Mouse (Mus musculus) liver, embryonic 16.5 days (tissue): ENCODE results near the gene Phf3. TPM values are rescaled to one million over a fixed set of nuclear protein-coding genes. Genes with fewer than 3 reads are reported as not detected.
A peak's percentile ranks its signal among the peaks of the same experiment; 100 is the strongest.
"Not testable (repeated sequence)": the region's sequence is repeated elsewhere in the genome, so short reads cannot be mapped to it uniquely, and the experiment has no call there.

Source experiments
- ATAC-seq: fragments of 200-750 bp; cut with Nextera tagmentation; 2 replicates; pipeline ENCODE4 v1.8.0; 2017; ENCODE audit warnings: low read depth, mild to moderate bottlenecking, moderate number of reproducible peaks, moderate library complexity
- H3K27ac ChIP-seq: fragments of 300-500 bp; sonication (generic); 2 replicates; pipeline ENCODE4 v1.5.1; 2014; ENCODE audit warnings: mild to moderate bottlenecking, low read length
- H3K27me3 ChIP-seq: fragments of 300-500 bp; sonication (generic); 2 replicates; pipeline ENCODE4 v1.6.1; 2014; ENCODE audit warnings: low read depth, low read length, mixed read lengths; ENCODE audit not compliant: control insufficient read depth, insufficient read depth
- H3K36me3 ChIP-seq: fragments of 300-500 bp; sonication (generic); 2 replicates; pipeline ENCODE4 v1.6.1; 2014; ENCODE audit warnings: mild to moderate bottlenecking; ENCODE audit not compliant: control insufficient read depth, insufficient read depth
- H3K4me1 ChIP-seq: fragments of 300-500 bp; sonication (generic); 2 replicates; pipeline ENCODE4 v1.6.1; 2014; ENCODE audit warnings: low read depth, low read length, mixed read lengths; ENCODE audit not compliant: control insufficient read depth
- H3K4me2 ChIP-seq: fragments of 300-500 bp; sonication (generic); 2 replicates; pipeline ENCODE4 v1.6.1; 2014; ENCODE audit warnings: low read depth, low read length, mixed read lengths
- H3K4me3 ChIP-seq: fragments of 300-500 bp; sonication (generic); 2 replicates; pipeline ENCODE4 v1.5.1; 2014; ENCODE audit warnings: low read depth, mild to moderate bottlenecking, low read length
- H3K9ac ChIP-seq: fragments of 300-500 bp; sonication (generic); 2 replicates; pipeline ENCODE4 v1.6.1; 2014; ENCODE audit warnings: low read depth, low read length
- H3K9me3 ChIP-seq: fragments of 300-500 bp; sonication (generic); replicated peaks from 2 replicates; pipeline ENCODE4 v1.6.1; 2016; ENCODE audit warnings: low read length; ENCODE audit not compliant: control insufficient read depth
- WGBS: fragments of 180-500 bp; shearing (Covaris S2); extraction: QIAGEN DNeasy Blood & Tissue Kit; methylation state at CpG from one replicate; pipeline ENCODE4 v1.1.7; 2014; ENCODE audit not compliant: insufficient replicate concordance; 5-methylcytosine and 5-hydroxymethylcytosine counted together
- polyA plus RNA-seq: library from polyadenylated mRNA; unstranded; fragments of >200 nt; fragmentation: Nextera tagmentation; extraction: Ambion mirVana; gene quantifications from 2 replicates; pipeline ENCODE4 v1.2.1, GENCODE M21; 2015

The Phf3 gene
- 11.3 and 12.5 TPM in 2 replicates for polyA plus RNA-seq

DNA sequence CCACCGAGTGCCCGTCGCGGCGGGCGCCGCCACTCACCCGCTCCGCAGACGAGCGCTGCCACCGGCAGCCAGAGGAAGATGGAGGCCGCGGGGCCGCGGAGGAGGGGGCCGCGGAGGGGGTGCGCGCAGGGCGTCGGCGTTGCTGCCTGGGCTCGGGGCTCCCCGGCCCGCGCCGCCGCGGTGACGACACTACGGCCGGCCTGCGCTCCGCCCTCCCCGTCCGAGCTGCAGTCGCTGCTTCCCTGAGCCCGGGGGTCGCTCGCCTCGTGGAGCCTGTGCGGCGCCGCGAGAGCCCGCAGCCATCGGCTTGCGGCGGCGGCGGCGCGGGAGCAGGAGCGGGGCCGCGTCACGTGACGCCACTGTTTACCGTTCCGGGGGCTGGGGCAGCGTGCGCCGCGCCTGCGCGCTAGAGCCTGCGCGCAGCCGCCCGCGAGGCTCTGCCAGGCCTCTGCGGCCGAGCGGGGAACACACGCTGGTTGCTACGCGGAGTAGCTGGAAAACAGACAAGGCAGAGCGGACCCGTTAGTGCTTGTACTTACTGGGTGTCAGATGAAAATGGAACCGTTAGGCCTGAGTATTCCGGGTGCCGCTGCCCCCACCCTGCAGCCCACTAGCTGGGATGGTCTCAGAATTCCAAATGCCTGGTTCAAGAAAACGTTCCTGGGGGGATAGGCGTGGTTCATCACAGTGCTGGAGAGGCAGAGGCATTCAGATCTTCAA, at the start of gene Phf3:
TSS of gene Phf3 (minus strand) at position 381 of the 720 bp plus-strand sequence.
- H3K27ac ChIP-seq = peak within 1 kb of the TSS; percentile 94
- WGBS = under 1% methylated on average over 63 of the region's 85 CpGs
- peak; percentile 90 for ATAC-seq

GRCm38 (mm10) chr1:30922237-30922636, 48.5 kb upstream of the Phf3 start:
- Histone ChIP-seq H3K27me3 (no peaks in the 10 kb centered on the region), H3K36me3 (no peaks in the 10 kb centered on the region), H3K9me3 (peaks cover 10% of the 10 kb centered on the region), H3K4me3 (no peak overlapping the region), H3K27ac (no peak overlapping the region), H3K4me2 (no peak overlapping the region), H3K4me1 (no peaks in the 10 kb centered on the region), H3K9ac (no peak overlapping the region)
- no peak for ATAC-seq
- WGBS = 63% methylated on average over 3 of the region's 3 CpGs

More for the DNA sequence above, at the start of gene Phf3:
- H3K27me3 ChIP-seq = no peaks in the 10 kb centered on the region
- peaks cover 10% of the 10 kb centered on the region for H3K4me1 ChIP-seq
- no peaks in the 10 kb centered on the region for H3K9me3 ChIP-seq
- H3K4me3 ChIP-seq = peak within 1 kb of the TSS; percentile 89
- no peaks in the 10 kb centered on the region for H3K36me3 ChIP-seq
- peak within 1 kb of the TSS; percentile 81 for H3K4me2 ChIP-seq
- H3K9ac ChIP-seq = peak within 1 kb of the TSS; percentile 92

DNA sequence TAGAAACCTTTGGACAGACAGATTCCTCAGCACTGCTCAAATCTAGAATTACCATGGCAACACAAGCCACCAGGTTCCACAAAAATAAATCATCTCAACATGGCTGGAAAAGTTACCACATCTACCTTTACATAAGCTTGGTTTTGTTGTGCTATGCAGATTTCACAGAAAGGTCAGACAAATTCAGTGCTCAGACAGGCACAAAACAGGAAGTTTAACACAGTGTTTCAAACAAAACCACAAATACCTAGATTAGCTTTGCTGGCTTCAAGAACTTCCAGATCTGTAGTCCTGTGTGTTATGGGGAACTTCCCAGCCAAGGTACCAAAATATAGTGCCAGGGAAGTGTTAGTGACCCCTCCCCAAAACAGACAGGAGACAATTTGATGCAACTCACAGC, 47.5 kb upstream of the Phf3 start:
- Histone ChIP-seq H3K4me3 (no peak overlapping the region), H3K27me3 (no peaks in the 10 kb centered on the region), H3K9me3 (peaks cover 10% of the 10 kb centered on the region), H3K27ac (no peak overlapping the region), H3K4me1 (no peaks in the 10 kb centered on the region), H3K9ac (no peak overlapping the region), H3K4me2 (no peak overlapping the region), H3K36me3 (no peaks in the 10 kb centered on the region)
- ATAC-seq = no peak

DNA sequence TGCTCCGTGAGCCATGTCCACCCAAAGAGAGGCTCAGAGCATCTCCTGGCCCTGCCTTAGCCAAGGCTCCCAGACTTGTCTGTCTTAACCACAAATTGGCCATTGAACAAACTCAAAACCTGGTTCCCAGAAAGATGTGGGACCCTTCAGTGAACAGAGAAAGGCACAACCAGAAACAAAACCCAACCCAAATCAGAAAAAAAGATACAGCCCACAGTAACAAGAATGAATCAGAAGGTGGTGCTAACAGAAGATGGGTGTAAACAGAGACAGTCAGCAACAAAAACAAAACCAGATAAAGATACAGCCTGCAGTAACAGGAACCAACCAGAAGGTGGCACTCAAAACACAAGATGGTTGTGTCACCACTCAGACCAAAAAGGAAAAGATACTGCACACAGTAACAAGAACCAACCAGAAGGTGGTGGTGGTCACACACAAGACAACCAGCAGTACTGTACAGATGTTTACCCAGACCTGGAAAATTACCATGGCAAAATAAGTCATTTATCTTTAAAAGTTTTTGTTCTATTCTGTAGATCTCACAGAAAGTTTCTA, 47.0 kb upstream of the Phf3 start:
- Histone ChIP-seq H3K4me2 (no peak overlapping the region), H3K4me1 (no peaks in the 10 kb centered on the region), H3K27ac (no peak overlapping the region), H3K9me3 (peaks cover 10% of the 10 kb centered on the region), H3K9ac (no peak overlapping the region), H3K27me3 (no peaks in the 10 kb centered on the region), H3K36me3 (no peaks in the 10 kb centered on the region), H3K4me3 (no peak overlapping the region)
- ATAC-seq = peak; percentile 30; the same call in 1 of the 2 replicates
- WGBS = 70% methylated on average over 1 of the region's 1 CpGs

DNA sequence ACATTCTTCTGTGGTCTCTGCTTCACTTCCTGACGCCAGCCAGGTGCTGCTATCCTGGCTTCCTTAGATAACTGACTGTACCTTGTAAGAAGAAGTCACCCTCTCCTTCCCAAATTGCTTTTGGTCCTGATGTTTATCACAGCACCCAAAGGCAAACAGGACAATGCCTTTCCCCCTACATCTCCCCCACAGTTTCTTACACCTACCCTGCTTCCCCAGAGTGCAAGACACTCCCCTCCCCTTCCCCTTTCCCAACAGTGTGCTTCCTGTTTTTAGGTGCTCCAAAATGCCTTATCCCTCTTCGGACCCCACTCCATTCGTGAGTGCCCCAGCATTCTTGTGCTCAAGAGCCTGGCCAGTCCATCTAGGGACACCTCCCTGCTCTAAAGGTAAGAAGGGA, 36.5 kb upstream of the Phf3 start:
- Histone ChIP-seq H3K4me2 (no peak overlapping the region), H3K9me3 (no peaks in the 10 kb centered on the region), H3K36me3 (no peaks in the 10 kb centered on the region), H3K4me3 (no peak overlapping the region), H3K4me1 (no peaks in the 10 kb centered on the region), H3K27me3 (no peaks in the 10 kb centered on the region), H3K9ac (no peak overlapping the region), H3K27ac (no peak overlapping the region)
- no peak for ATAC-seq
- 28% methylated on average over 3 of the region's 3 CpGs for WGBS

- H3K4me1 ChIP-seq = no peaks in the 10 kb centered on the region
- no peaks in the 10 kb centered on the region for H3K36me3 ChIP-seq
- no peaks in the 10 kb centered on the region for H3K9me3 ChIP-seq
- H3K27ac ChIP-seq = no peak overlapping the region
- ATAC-seq = no peak
- 59% methylated on average over 4 of the region's 4 CpGs for WGBS
- H3K4me3 ChIP-seq = no peak overlapping the region
- H3K4me2 ChIP-seq = no peak overlapping the region
- H3K27me3 ChIP-seq = no peaks in the 10 kb centered on the region
- no peak overlapping the region for H3K9ac ChIP-seq
These were observed 35.1 kb upstream of the Phf3 start for GRCm38 (mm10) chr1:30908797-30909196.

- no peaks in the 10 kb centered on the region for H3K36me3 ChIP-seq
- ATAC-seq = peak; percentile 74
- H3K4me3 ChIP-seq = no peak overlapping the region
- H3K27me3 ChIP-seq = no peaks in the 10 kb centered on the region
- 50% methylated on average over 3 of the region's 3 CpGs for WGBS
- H3K4me1 ChIP-seq = no peaks in the 10 kb centered on the region; the same call in 1 of the 2 replicates
- H3K9me3 ChIP-seq = no peaks in the 10 kb centered on the region
- no peak overlapping the region for H3K4me2 ChIP-seq
- no peak overlapping the region for H3K9ac ChIP-seq
- H3K27ac ChIP-seq = no peak overlapping the region
These were observed 29.9 kb upstream of the Phf3 start for GRCm38 (mm10) chr1:30903480-30904218.

- Histone ChIP-seq H3K9ac (no peak overlapping the region), H3K36me3 (no peaks in the 10 kb centered on the region), H3K4me1 (no peaks in the 10 kb centered on the region; the same call in 1 of the 2 replicates), H3K4me3 (no peak overlapping the region), H3K27ac (no peak overlapping the region), H3K27me3 (no peaks in the 10 kb centered on the region), H3K9me3 (no peaks in the 10 kb centered on the region), H3K4me2 (no peak overlapping the region)
- WGBS = 47% methylated on average over 2 of the region's 2 CpGs
- no peak for ATAC-seq
These were observed 25.0 kb upstream of the Phf3 start for GRCm38 (mm10) chr1:30898691-30899090.

GRCm38 (mm10) chr1:30895366-30895765, 21.6 kb upstream of the Phf3 start:
- not testable (repeated sequence) for H3K27ac ChIP-seq, H3K36me3 ChIP-seq, H3K4me3 ChIP-seq, H3K27me3 ChIP-seq, ATAC-seq, H3K9ac ChIP-seq, H3K4me2 ChIP-seq, H3K9me3 ChIP-seq, H3K4me1 ChIP-seq
